Mouse (Mus musculus): Measurements from ENCODE around the gene Tmem130. TPM values are rescaled to one million over a fixed set of nuclear protein-coding genes. Genes with fewer than 3 reads are reported as not detected.
"Not testable (repeated sequence)": the region's sequence is repeated elsewhere in the genome, so short reads cannot be mapped to it uniquely, and the experiment has no call there.

Gene Tmem130
- polyA plus RNA-seq, 1 experiment from 2014 or later: 0.95 TPM

DNA sequence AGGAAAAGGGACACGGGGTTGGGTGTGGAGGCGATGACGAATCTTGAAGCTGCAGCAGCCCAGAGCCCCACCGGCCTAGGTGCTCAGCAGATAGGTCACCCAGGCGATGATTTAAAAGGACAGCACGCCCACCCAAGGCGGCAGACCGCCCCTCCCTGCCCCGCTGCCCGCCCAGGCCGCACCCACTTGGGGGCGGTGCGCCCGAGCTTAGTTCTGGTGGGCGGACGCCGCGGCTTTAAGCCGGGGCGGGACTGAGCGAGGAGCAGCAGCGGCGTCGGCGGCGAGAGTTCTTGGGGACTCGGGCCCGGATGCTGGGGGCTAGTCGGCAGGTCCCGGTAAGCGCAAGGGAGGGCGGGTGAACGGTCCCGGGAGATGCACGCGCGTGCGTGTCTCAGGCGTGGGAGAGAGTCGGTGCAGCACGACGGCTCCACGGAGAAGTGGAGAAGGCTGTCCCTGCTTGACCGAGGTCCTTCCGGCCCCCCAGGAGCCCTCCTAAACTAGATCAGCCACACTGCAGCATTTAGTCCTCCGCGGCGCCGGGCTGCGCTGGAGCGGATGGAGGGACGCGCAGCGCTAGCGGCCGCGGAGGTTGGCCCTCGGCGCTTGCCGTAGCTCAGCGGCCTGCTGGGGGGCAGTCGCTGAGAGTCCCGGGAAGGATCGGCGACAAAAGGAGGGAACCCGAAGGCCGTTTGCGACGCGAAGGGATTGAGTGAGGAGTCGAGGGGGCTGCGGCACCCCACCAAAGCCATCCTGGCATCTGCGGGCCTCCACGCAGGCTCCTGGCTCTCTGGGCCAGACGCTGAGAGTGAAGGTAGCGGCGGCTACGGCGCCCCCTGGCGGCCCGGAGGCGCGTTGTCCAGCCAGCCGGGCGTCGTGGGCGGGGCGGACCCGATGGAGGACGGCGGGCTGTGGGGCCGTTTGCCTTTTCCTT is 6.6 kb upstream of the Tmem130 start:
- Histone ChIP-seq H3K36me3 (peaks cover 24% of the 10 kb centered on the region), H3K27ac (peak overlapping the region; percentile 90), H3K4me1 (replicated peaks) (peaks cover 29% of the 10 kb centered on the region), H3K9ac (peak overlapping the region; percentile 93), H3K4me3 (replicated peaks) (peak overlapping the region; percentile 94), H3K9me3 (replicated peaks) (no peaks in the 10 kb centered on the region), H3K27me3 (peaks cover 3% of the 10 kb centered on the region; the same call in 1 of the 2 replicates), H3K4me2 (peak overlapping the region; percentile 91)
- WGBS (ENCODE audit: insufficient replicate concordance): under 1% methylated on average over 84 of the region's 92 CpGs
- ATAC-seq (ENCODE audit: low read depth): peak; percentile 89
- DNase-seq: peak; percentile 82

DNA sequence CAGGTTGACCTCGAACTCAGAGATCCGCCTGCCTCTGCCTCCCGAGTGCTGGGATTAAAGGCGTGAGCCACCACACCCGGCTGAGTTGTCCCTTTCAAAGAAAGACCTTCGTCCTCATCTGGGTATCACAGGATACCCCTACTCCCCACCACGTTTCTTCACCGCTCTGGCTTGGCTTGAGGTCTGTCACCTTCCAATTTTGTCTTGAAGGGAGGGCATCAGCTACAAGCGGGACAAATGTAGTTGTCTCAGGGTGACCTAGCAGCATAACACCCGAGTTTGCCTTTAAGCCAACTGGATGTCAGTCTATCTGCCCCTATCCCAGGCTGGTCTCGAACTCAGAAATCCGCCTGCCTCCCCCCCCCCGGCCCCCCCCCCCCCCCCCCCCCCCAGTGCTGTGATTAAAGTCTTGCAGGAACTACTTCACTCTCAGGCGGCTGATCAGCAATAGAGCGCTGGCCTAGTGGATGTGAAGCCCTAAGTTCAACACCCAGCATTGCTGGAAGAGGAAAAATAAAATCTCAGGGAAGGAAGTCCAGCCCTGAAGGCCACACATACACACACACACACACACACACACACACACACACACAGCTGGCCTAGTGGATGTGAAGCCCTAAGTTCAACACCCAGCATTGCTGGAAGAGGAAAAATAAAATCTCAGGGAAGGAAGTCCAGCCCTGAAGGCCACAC is 5.6 kb upstream of the Tmem130 start, which contains the start of gene Trrap:
TSS of gene Trrap (plus strand) at position 627 of the 693 bp plus-strand sequence.
- peaks cover 11% of the 10 kb centered on the region for H3K27me3 ChIP-seq
- WGBS (ENCODE audit: insufficient replicate concordance): 79% methylated on average over 11 of the region's 15 CpGs
- DNase-seq; H3K9me3 ChIP-seq (replicated peaks); ATAC-seq (ENCODE audit: low read depth): not testable (repeated sequence)
- H3K36me3 ChIP-seq: peaks cover 18% of the 10 kb centered on the region
- H3K4me1 ChIP-seq (replicated peaks): peaks cover 29% of the 10 kb centered on the region
- peak within 1 kb of the TSS; percentile 94 for H3K4me3 ChIP-seq (replicated peaks)
- peak within 1 kb of the TSS; percentile 93 for H3K9ac ChIP-seq
- H3K27ac ChIP-seq: peak within 1 kb of the TSS; percentile 90
- H3K4me2 ChIP-seq: peak within 1 kb of the TSS; percentile 91

GRCm38 (mm10) chr5:144766646-144767045 is 5.0 kb upstream of the Tmem130 start:
- DNase-seq (no peak), ATAC-seq (ENCODE audit: low read depth) (no peak)
- H3K27ac ChIP-seq: no peak overlapping the region
- 71% methylated on average over 11 of the region's 11 CpGs for WGBS (ENCODE audit: insufficient replicate concordance)
- no peaks in the 10 kb centered on the region for H3K9me3 ChIP-seq (replicated peaks)
- peaks cover 26% of the 10 kb centered on the region for H3K4me1 ChIP-seq (replicated peaks)
- H3K27me3 ChIP-seq: peaks cover 17% of the 10 kb centered on the region
- no peak overlapping the region for H3K4me2 ChIP-seq
- H3K9ac ChIP-seq: no peak overlapping the region
- H3K4me3 ChIP-seq (replicated peaks): no peak overlapping the region
- peaks cover 14% of the 10 kb centered on the region for H3K36me3 ChIP-seq

DNA sequence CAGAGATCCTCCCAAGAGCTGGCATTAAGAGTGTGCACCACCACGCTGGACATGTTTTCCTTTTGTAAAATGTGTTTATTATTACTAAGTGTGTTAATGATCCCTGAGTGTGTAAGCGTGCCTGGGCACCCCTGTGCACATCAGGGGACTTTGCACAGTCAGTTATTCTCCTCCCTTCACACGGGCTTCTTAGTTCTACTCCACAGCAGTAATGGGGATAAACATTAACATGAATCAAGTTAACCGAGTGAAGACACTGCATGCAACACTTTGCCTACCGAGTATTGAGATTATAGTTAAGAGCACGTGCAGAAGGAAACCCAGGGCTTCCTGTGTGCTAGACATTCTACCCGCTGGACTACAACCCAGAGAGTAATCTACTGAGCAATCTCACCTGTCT is 4.4 kb upstream of the Tmem130 start:
- H3K9me3 ChIP-seq (replicated peaks): no peaks in the 10 kb centered on the region
- H3K9ac ChIP-seq: no peak overlapping the region
- ATAC-seq (ENCODE audit: low read depth): no peak
- H3K27ac ChIP-seq: no peak overlapping the region
- H3K4me1 ChIP-seq (replicated peaks): peaks cover 24% of the 10 kb centered on the region
- peaks cover 23% of the 10 kb centered on the region for H3K27me3 ChIP-seq
- H3K36me3 ChIP-seq: peaks cover 7% of the 10 kb centered on the region
- H3K4me3 ChIP-seq (replicated peaks): no peak overlapping the region
- DNase-seq: no peak
- no peak overlapping the region for H3K4me2 ChIP-seq
- 52% methylated on average over 7 of the region's 7 CpGs for WGBS (ENCODE audit: insufficient replicate concordance)

DNA sequence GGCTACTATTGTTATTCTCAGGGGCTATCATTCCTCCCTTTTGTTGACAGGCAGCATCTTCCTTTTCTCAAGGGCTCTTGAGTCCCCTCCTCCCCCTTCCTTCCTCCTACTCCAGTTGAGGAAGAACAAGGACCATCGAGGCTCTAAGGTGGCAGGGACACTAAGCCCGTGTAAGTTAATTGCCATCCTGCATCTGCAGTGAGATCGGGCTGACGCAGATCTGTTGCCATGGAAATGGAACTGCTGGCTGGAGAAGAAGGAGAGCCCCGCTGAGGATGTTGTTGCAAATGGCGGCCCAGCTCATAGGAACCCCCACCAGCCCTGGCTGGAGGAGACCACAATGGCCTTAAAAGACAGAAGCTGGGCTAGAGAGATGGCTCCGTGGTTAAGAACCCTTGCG is 3.2 kb downstream of the Tmem130 start:
- Histone ChIP-seq H3K4me3 (replicated peaks) (no peak overlapping the region), H3K4me2 (no peak overlapping the region), H3K27ac (no peak overlapping the region), H3K36me3 (no peaks in the 10 kb centered on the region), H3K9ac (no peak overlapping the region), H3K9me3 (replicated peaks) (no peaks in the 10 kb centered on the region), H3K4me1 (replicated peaks) (0 out of 2 replicates have a peak, but pooled peaks cover 3% of the 10 kb centered on the region), H3K27me3 (peaks cover 43% of the 10 kb centered on the region)
- WGBS (ENCODE audit: insufficient replicate concordance): 17% methylated on average over 8 of the region's 8 CpGs
- DNase-seq: no peak
- ATAC-seq (ENCODE audit: low read depth): no peak

DNA sequence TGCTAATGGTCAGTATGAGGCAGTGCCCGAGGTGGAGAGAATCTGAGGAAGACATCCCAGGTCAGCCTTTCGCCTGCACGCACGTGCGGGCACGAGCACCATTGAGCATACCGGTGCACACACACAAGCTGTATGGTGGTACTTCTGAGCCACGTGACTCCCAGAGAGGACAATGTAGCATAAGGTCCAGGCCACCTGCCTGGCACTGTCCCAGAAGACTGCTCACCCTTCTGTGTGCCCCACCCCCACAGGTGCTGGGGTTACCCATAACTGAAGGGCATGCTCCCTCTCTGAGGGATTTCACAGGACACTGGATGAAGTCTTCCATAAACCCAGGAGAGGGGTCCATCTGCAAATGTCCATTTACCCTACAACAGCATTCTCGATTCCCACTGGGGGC is 4.2 kb downstream of the Tmem130 start:
- H3K27me3 ChIP-seq: peaks cover 34% of the 10 kb centered on the region
- ATAC-seq (ENCODE audit: low read depth) (no peak), DNase-seq (no peak)
- H3K4me1 ChIP-seq (replicated peaks): 0 out of 2 replicates have a peak, but pooled peaks cover 3% of the 10 kb centered on the region
- H3K36me3 ChIP-seq: no peaks in the 10 kb centered on the region
- no peak overlapping the region for H3K27ac ChIP-seq
- H3K9ac ChIP-seq: no peak overlapping the region
- no peaks in the 10 kb centered on the region for H3K9me3 ChIP-seq (replicated peaks)
- no peak overlapping the region for H3K4me2 ChIP-seq
- WGBS (ENCODE audit: insufficient replicate concordance): 76% methylated on average over 9 of the region's 9 CpGs
- H3K4me3 ChIP-seq (replicated peaks): no peak overlapping the region

DNA sequence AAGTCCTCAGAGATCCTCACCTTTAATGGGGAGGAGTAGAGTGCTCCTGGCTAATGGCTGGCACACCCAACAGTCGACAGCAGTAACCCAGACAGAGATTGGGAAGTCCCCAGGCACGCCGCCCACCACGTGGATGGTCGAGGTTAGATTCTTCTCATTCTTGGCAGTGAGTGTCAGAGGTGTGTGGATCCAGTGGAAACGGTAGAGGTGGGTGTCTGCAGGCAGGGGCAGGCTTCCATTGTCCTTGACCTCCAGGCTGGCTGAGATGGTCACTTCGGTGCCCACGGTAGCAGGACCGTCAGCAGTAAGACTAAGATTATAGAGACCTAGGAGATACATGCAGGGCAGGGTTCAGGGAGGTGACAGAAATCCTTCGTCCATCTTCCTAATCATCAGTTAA is 6.4 kb downstream of the Tmem130 start:
- 52% methylated on average over 10 of the region's 10 CpGs for WGBS (ENCODE audit: insufficient replicate concordance)
- no peak for ATAC-seq (ENCODE audit: low read depth)
- DNase-seq: no peak
- Histone ChIP-seq H3K36me3 (no peaks in the 10 kb centered on the region), H3K9me3 (replicated peaks) (no peaks in the 10 kb centered on the region), H3K4me3 (replicated peaks) (no peak overlapping the region), H3K4me1 (replicated peaks) (0 out of 2 replicates have a peak, but pooled peaks cover 3% of the 10 kb centered on the region), H3K27me3 (peaks cover 13% of the 10 kb centered on the region), H3K27ac (no peak overlapping the region), H3K4me2 (no peak overlapping the region), H3K9ac (no peak overlapping the region)

DNA sequence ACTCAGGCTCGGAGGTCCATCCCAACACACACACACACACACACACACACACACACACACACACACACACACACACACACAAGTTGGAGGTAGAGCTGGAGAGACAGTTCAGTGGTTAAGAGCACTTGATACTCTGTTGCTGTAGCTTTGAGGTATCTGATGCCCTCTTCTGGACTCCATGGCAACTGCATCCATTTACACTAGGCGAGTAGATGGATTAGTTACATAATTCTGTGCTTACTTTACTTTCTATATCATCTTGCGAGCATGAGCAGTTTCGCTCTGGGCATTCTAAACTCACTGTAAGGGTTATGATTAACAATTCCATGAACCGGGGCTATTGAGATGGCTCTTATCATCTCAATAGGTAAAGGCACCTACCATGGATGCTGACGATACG is 8.6 kb downstream of the Tmem130 start:
- no peaks in the 10 kb centered on the region for H3K27me3 ChIP-seq
- no peak overlapping the region for H3K27ac ChIP-seq
- H3K9ac ChIP-seq: no peak overlapping the region
- no peaks in the 10 kb centered on the region; the same call in 1 of the 2 replicates for H3K9me3 ChIP-seq (replicated peaks)
- ATAC-seq (ENCODE audit: low read depth) (no peak), DNase-seq (no peak)
- WGBS (ENCODE audit: insufficient replicate concordance): 48% methylated on average over 6 of the region's 7 CpGs
- no peaks in the 10 kb centered on the region for H3K36me3 ChIP-seq
- H3K4me2 ChIP-seq: no peak overlapping the region
- H3K4me3 ChIP-seq (replicated peaks): no peak overlapping the region
- H3K4me1 ChIP-seq (replicated peaks): 0 out of 2 replicates have a peak, but pooled peaks cover 3% of the 10 kb centered on the region

- Histone ChIP-seq H3K4me3 (replicated peaks) (no peak overlapping the region), H3K27ac (no peak overlapping the region), H3K9me3 (replicated peaks) (no peaks in the 10 kb centered on the region; the same call in 1 of the 2 replicates), H3K4me2 (0 out of 2 replicates have a peak overlapping the region, but pooled peaks have one; percentile 5), H3K36me3 (no peaks in the 10 kb centered on the region), H3K27me3 (no peaks in the 10 kb centered on the region), H3K9ac (no peak overlapping the region), H3K4me1 (replicated peaks) (0 out of 2 replicates have a peak, but pooled peaks cover 3% of the 10 kb centered on the region)
- DNase-seq (no peak), ATAC-seq (ENCODE audit: low read depth) (0 out of 2 replicates have a peak, but pooled peaks have one; percentile 26)
- WGBS (ENCODE audit: insufficient replicate concordance): 1% methylated on average over 5 of the region's 5 CpGs
These were observed 9.2 kb downstream of the Tmem130 start for GRCm38 (mm10) chr5:144752432-144752831.

DNA sequence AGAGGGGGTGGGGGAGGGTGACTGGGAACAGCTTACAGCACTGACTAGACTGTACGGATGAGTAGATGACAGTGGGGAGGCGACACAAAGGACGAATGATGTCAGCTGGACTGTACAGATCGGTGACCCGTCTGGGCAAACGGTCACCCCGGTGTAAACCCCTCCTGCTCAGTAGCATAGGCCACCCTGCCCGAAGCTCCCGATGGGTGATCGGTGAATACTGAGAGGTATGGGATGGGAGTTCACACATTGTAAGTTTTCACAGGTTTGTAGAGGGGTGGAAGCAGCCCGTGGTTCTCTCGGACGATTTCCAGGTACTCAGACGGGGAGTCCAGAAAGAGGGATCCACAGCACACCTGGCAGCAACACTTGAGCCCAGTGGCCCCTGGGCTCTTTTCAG is 24.5 kb downstream of the Tmem130 start:
- ATAC-seq (ENCODE audit: low read depth) (no peak), DNase-seq (no peak)
- Histone ChIP-seq H3K9me3 (replicated peaks) (no peaks in the 10 kb centered on the region), H3K9ac (no peak overlapping the region), H3K4me3 (replicated peaks) (no peak overlapping the region), H3K4me1 (replicated peaks) (no peaks in the 10 kb centered on the region), H3K4me2 (no peak overlapping the region), H3K27ac (no peak overlapping the region), H3K36me3 (no peaks in the 10 kb centered on the region), H3K27me3 (no peaks in the 10 kb centered on the region)
- WGBS (ENCODE audit: insufficient replicate concordance): 82% methylated on average over 14 of the region's 14 CpGs

DNA sequence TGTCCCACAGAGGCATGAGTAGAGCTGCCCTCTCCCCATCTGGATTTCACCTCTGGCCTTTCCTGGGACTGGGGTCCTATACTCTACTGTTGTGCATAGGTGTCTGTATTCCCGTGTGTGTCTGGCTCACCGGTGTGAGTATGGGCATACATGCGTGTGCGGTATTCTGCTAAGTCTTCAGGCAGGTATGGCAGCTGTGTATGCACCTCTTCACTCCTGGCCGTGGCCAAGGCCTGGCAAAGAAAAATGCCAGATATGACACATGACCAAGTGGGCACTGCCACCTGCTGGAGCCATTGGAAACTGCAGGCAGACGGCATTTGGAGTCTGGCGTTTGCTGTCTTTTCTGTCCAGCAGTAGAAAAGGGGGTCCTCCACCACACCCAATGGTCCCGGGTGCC is 26.7 kb downstream of the Tmem130 start:
- ATAC-seq (ENCODE audit: low read depth) (no peak), DNase-seq (peak; percentile 9)
- no peaks in the 10 kb centered on the region for H3K4me1 ChIP-seq (replicated peaks)
- H3K4me3 ChIP-seq (replicated peaks): no peak overlapping the region
- 23% methylated on average over 8 of the region's 8 CpGs for WGBS (ENCODE audit: insufficient replicate concordance)
- H3K4me2 ChIP-seq: no peak overlapping the region
- H3K27me3 ChIP-seq: no peaks in the 10 kb centered on the region
- no peak overlapping the region for H3K9ac ChIP-seq
- no peak overlapping the region for H3K27ac ChIP-seq
- H3K36me3 ChIP-seq: no peaks in the 10 kb centered on the region
- H3K9me3 ChIP-seq (replicated peaks): no peaks in the 10 kb centered on the region

All from liver, embryonic 13.5 days (tissue).